27 mouse cellular contexts compared by ENCODE assay signal in genomic region chr3:120416634-120417033, GRCm38 (mm10).
"Had no signal": no experiment of that assay in that cellular context is flagged by ENCODE, and none has a peak within 500 bp of the region (broad histone marks: within the 10 kb centered on the region; RNA-seq: fewer than 3 reads in every experiment).

No protein-coding gene starts in this region.

- ATAC-seq: hindbrain, postnatal 0 days; intestine, embryonic 16.5 days had no signal

- H3K36me3 ChIP-seq: heart, embryonic 10.5 days; heart, embryonic 13.5 days; heart, embryonic 15.5 days; hindbrain, embryonic 13.5 days; hindbrain, embryonic 15.5 days; kidney, embryonic 15.5 days; limb, embryonic 10.5 days; limb, embryonic 12.5 days; liver, embryonic 13.5 days had no signal

- H3K27me3 ChIP-seq: heart, embryonic 13.5 days; heart, embryonic 15.5 days; hindbrain, embryonic 13.5 days; hindbrain, embryonic 15.5 days; kidney, embryonic 15.5 days; limb, embryonic 12.5 days; liver, embryonic 13.5 days had no signal

- H3K4me3 ChIP-seq: gastrocnemius, adult 2 months; heart, embryonic 10.5 days; heart, embryonic 13.5 days; heart, embryonic 15.5 days; hindbrain, embryonic 13.5 days; hindbrain, embryonic 15.5 days; kidney, embryonic 15.5 days; layer of hippocampus, adult 2 months; left cerebral cortex, adult 2 months; limb, embryonic 10.5 days; limb, embryonic 12.5 days; liver, embryonic 13.5 days had no signal

- H3K9me3 ChIP-seq: heart, embryonic 10.5 days; heart, embryonic 13.5 days; heart, embryonic 15.5 days; hindbrain, embryonic 13.5 days; hindbrain, embryonic 15.5 days; kidney, embryonic 15.5 days; limb, embryonic 10.5 days; limb, embryonic 12.5 days; liver, embryonic 13.5 days had no signal

- H3K4me2 ChIP-seq: heart, embryonic 13.5 days; heart, embryonic 15.5 days; hindbrain, embryonic 13.5 days; hindbrain, embryonic 15.5 days; kidney, embryonic 15.5 days; limb, embryonic 12.5 days; liver, embryonic 11.5 days; liver, embryonic 13.5 days had no signal

- DNase-seq: gastrocnemius, adult 2 months; gastrocnemius, postnatal 10 days; gastrocnemius, postnatal 36 days; heart, adult 18-20 months; heart, postnatal 14 days; heart, postnatal 36 days; kidney, adult 11 months; kidney, adult 2 months; kidney, adult 9 months; kidney, postnatal 14 days; kidney, postnatal 36 days; liver; liver, embryonic 13.5 days had no signal

- H3K27ac ChIP-seq: gastrocnemius, adult 2 months; heart, embryonic 10.5 days; heart, embryonic 13.5 days; heart, embryonic 15.5 days; hindbrain, embryonic 13.5 days; hindbrain, embryonic 15.5 days; hindbrain, postnatal 0 days; kidney, embryonic 15.5 days; kidney, postnatal 0 days; layer of hippocampus, adult 2 months; left cerebral cortex, adult 2 months; limb, embryonic 10.5 days; limb, embryonic 12.5 days; liver, embryonic 13.5 days had no signal

- H3K4me1 ChIP-seq: heart, embryonic 10.5 days; heart, embryonic 13.5 days; heart, embryonic 15.5 days; hindbrain, embryonic 13.5 days; hindbrain, embryonic 15.5 days; kidney, embryonic 15.5 days; limb, embryonic 10.5 days; limb, embryonic 12.5 days; liver, embryonic 13.5 days had no signal

- H3K9ac ChIP-seq: heart, embryonic 13.5 days; heart, embryonic 15.5 days; hindbrain, embryonic 13.5 days; hindbrain, embryonic 15.5 days; kidney, embryonic 15.5 days; limb, embryonic 12.5 days; liver, embryonic 13.5 days had no signal
